Mouse (Mus musculus): ENCODE results near the gene Ttyh1. TPM values are rescaled to one million over a fixed set of nuclear protein-coding genes. Genes with fewer than 3 reads are reported as not detected.

Ttyh1 gene
- total RNA-seq (2015) = not detected in 2 replicates
- not detected in 2 replicates for total RNA-seq (2017)

- peak; percentile 52; the same call in 1 of the 2 replicates for ATAC-seq (ENCODE audit: poor library complexity, severe bottlenecking)
Observed at GRCm38 (mm10) chr7:4119344-4119902, at the start of gene Ttyh1. Ttyh1 (plus strand) TSS chr7:4119408.

- peak; percentile 66 for ATAC-seq (ENCODE audit: poor library complexity, severe bottlenecking)
Observed at GRCm38 (mm10) chr7:4071066-4071465, 48.1 kb upstream of the Ttyh1 start.

- ATAC-seq (ENCODE audit: poor library complexity, severe bottlenecking) = peak; percentile 91
Observed at GRCm38 (mm10) chr7:4073144-4073543, 46.1 kb upstream of the Ttyh1 start.

- no peak for ATAC-seq (ENCODE audit: poor library complexity, severe bottlenecking)
Observed at GRCm38 (mm10) chr7:4079511-4079910, 39.7 kb upstream of the Ttyh1 start.

GRCm38 (mm10) chr7:4080552-4080951 lies 38.7 kb upstream of the Ttyh1 start:
- peak; percentile 83 for ATAC-seq (ENCODE audit: poor library complexity, severe bottlenecking)

- ATAC-seq (ENCODE audit: poor library complexity, severe bottlenecking) = no peak
Observed at GRCm38 (mm10) chr7:4081706-4082105, 37.5 kb upstream of the Ttyh1 start.

- ATAC-seq (ENCODE audit: poor library complexity, severe bottlenecking) = peak; percentile 79
Observed at GRCm38 (mm10) chr7:4082804-4083203, 36.4 kb upstream of the Ttyh1 start.

- ATAC-seq (ENCODE audit: poor library complexity, severe bottlenecking) = no peak
Observed at GRCm38 (mm10) chr7:4084161-4084560, 35.0 kb upstream of the Ttyh1 start.

GRCm38 (mm10) chr7:4085562-4085961 lies 33.6 kb upstream of the Ttyh1 start:
- no peak for ATAC-seq (ENCODE audit: poor library complexity, severe bottlenecking)

- peak; percentile 70 for ATAC-seq (ENCODE audit: poor library complexity, severe bottlenecking)
Observed at GRCm38 (mm10) chr7:4087238-4087895, 31.8 kb upstream of the Ttyh1 start.

- no peak; the same call in 1 of the 2 replicates for ATAC-seq (ENCODE audit: poor library complexity, severe bottlenecking)
Observed at GRCm38 (mm10) chr7:4087896-4088480, 31.2 kb upstream of the Ttyh1 start.

- ATAC-seq (ENCODE audit: poor library complexity, severe bottlenecking) = no peak
Observed at GRCm38 (mm10) chr7:4088679-4089078, 30.5 kb upstream of the Ttyh1 start.

GRCm38 (mm10) chr7:4091170-4091569 lies 28.0 kb upstream of the Ttyh1 start:
- peak; percentile 39; the same call in 1 of the 2 replicates for ATAC-seq (ENCODE audit: poor library complexity, severe bottlenecking)

GRCm38 (mm10) chr7:4098301-4098700 lies 20.9 kb upstream of the Ttyh1 start:
- ATAC-seq (ENCODE audit: poor library complexity, severe bottlenecking) = no peak

- peak; percentile 94 for ATAC-seq (ENCODE audit: poor library complexity, severe bottlenecking)
Observed at GRCm38 (mm10) chr7:4098832-4099231, 20.4 kb upstream of the Ttyh1 start.

- no peak for ATAC-seq (ENCODE audit: poor library complexity, severe bottlenecking)
Observed at GRCm38 (mm10) chr7:4101144-4101543, 18.1 kb upstream of the Ttyh1 start.

GRCm38 (mm10) chr7:4103411-4103810 lies 15.8 kb upstream of the Ttyh1 start:
- no peak for ATAC-seq (ENCODE audit: poor library complexity, severe bottlenecking)

GRCm38 (mm10) chr7:4111766-4112165 lies 7.4 kb upstream of the Ttyh1 start:
- ATAC-seq (ENCODE audit: poor library complexity, severe bottlenecking) = no peak

GRCm38 (mm10) chr7:4117050-4117814 lies 2.0 kb upstream of the Ttyh1 start:
- ATAC-seq (ENCODE audit: poor library complexity, severe bottlenecking) = no peak

GRCm38 (mm10) chr7:4119976-4120921 lies 1.0 kb downstream of the Ttyh1 start:
- no peak for ATAC-seq (ENCODE audit: poor library complexity, severe bottlenecking)
